Mouse (Mus musculus): ENCODE data around the gene Cryga.

GRCm38 (mm10) chr1:65144783-65145182, 41.6 kb upstream of the Cryga start:
- TF ChIP-seq CTCF (IDR thresholded peaks at IDR 0.05; ENCODE audit: low read depth) (no peak), EP300 (IDR thresholded peaks at IDR 0.05; ENCODE audit: low read depth) (no peak)
